Mouse (Mus musculus): Measurements from ENCODE around the gene Gm3045. TPM values are rescaled to one million over a fixed set of nuclear protein-coding genes. Genes with fewer than 3 reads are reported as not detected.
A peak's percentile ranks its signal among the peaks of the same experiment; 100 is the strongest.

Gene Gm3045
- polyA plus RNA-seq, 2 experiments = not detected

GRCm38 (mm10) chr13:56438211-56439075 is 12.0 kb downstream of the Gm3045 start, which contains the start of gene Slc25a48:
Gene Slc25a48, plus strand, starts transcription at chr13:56438355.
- peak; percentile 60; the same call in 1 of the 2 replicates for ATAC-seq (ENCODE audit: insufficient read depth)

GRCm38 (mm10) chr13:56443411-56443810 is 17.0 kb downstream of the Gm3045 start:
- Histone ChIP-seq H3K9ac (replicated peaks) (no peak overlapping the region), H3K9me3 (ENCODE audit: control insufficient read depth, low read length) (no peaks in the 10 kb centered on the region), H3K27ac (no peak overlapping the region), H3K27me3 (ENCODE audit: control insufficient read depth, insufficient read depth, low read length) (peaks cover 8% of the 10 kb centered on the region), H3K36me3 (replicated peaks; ENCODE audit: control insufficient read depth, insufficient read depth, low read depth) (no peaks in the 10 kb centered on the region), H3K4me1 (replicated peaks; ENCODE audit: control insufficient read depth in 2 of 2, insufficient read depth in 2 of 2, low read length in 1 of 2) (no peaks in the 10 kb centered on the region), H3K4me3 (ENCODE audit: insufficient read depth in 1 of 2, low read depth in 2 of 2, low read length in 2 of 2) (no peak overlapping the region), H3K4me2 (ENCODE audit: low read depth) (no peak overlapping the region)
- WGBS (ENCODE audit: insufficient replicate concordance) = 44% methylated on average over 7 of the region's 7 CpGs
- TF ChIP-seq EP300 (IDR thresholded peaks at IDR 0.05; ENCODE audit: low read depth) = no peak
- TF ChIP-seq CTCF (IDR thresholded peaks at IDR 0.05; ENCODE audit: low read depth) = no peak
- ATAC-seq (ENCODE audit: insufficient read depth) (no peak), DNase-seq (ENCODE audit: low read depth in 3 of 3, low spot score in 3 of 3) (no peak)

More at GRCm38 (mm10) chr13:56438211-56439075, 12.0 kb downstream of the Gm3045 start, which contains the start of gene Slc25a48:
- WGBS (ENCODE audit: insufficient replicate concordance) = 3% methylated on average over 51 of the region's 51 CpGs
- Histone ChIP-seq H3K36me3 (replicated peaks; ENCODE audit: control insufficient read depth, insufficient read depth, low read depth) (no peaks in the 10 kb centered on the region), H3K4me2 (ENCODE audit: low read depth) (peak within 1 kb of the TSS; percentile 31; the same call in 1 of the 2 replicates), H3K4me1 (replicated peaks; ENCODE audit: control insufficient read depth in 2 of 2, insufficient read depth in 2 of 2, low read length in 1 of 2) (no peaks in the 10 kb centered on the region), H3K4me3 (ENCODE audit: insufficient read depth in 1 of 2, low read depth in 2 of 2, low read length in 2 of 2) (peak within 1 kb of the TSS; percentile 41 to 42), H3K27me3 (ENCODE audit: control insufficient read depth, insufficient read depth, low read length) (peaks cover 11% of the 10 kb centered on the region), H3K27ac (no peak within 1 kb of the TSS), H3K9ac (replicated peaks) (no peak within 1 kb of the TSS), H3K9me3 (ENCODE audit: control insufficient read depth, low read length) (no peaks in the 10 kb centered on the region)
- TF ChIP-seq EP300 (IDR thresholded peaks at IDR 0.05; ENCODE audit: low read depth) (no peak), CTCF (IDR thresholded peaks at IDR 0.05; ENCODE audit: low read depth) (no peak)
- DNase-seq (ENCODE audit: low read depth in 3 of 3, low spot score in 3 of 3) = peak in 1 of 3 experiments; percentile 9

DNA sequence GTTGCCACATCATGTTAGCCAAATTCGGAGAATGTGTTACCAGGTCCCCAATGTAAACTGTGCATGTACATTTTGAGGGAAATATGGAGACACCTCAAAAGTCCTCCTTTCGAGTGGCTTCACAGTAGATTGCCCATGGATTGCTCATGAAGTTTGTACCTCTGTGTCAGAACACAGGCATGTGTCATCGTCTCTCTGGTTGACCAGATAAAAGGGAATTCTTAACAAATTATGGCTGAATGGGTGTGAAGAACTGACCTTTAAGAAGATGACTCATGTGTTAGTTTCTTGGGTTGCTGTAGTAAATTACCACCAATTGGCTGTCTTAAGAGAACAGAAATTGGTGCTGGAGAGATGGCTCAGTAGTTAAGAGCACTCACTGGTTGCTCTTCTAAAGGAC is 17.7 kb downstream of the Gm3045 start:
- TF ChIP-seq CTCF (IDR thresholded peaks at IDR 0.05; ENCODE audit: low read depth) = no peak
- no peak for TF ChIP-seq EP300 (IDR thresholded peaks at IDR 0.05; ENCODE audit: low read depth)
- H3K27ac ChIP-seq = no peak overlapping the region
- peaks cover 3% of the 10 kb centered on the region for H3K27me3 ChIP-seq (ENCODE audit: control insufficient read depth, insufficient read depth, low read length)
- no peak for DNase-seq (ENCODE audit: low read depth in 3 of 3, low spot score in 3 of 3)
- H3K36me3 ChIP-seq (replicated peaks; ENCODE audit: control insufficient read depth, insufficient read depth, low read depth) = no peaks in the 10 kb centered on the region
- 58% methylated on average over 3 of the region's 3 CpGs for WGBS (ENCODE audit: insufficient replicate concordance)
- H3K9me3 ChIP-seq (ENCODE audit: control insufficient read depth, low read length) = no peaks in the 10 kb centered on the region
- no peak overlapping the region for H3K9ac ChIP-seq (replicated peaks)
- ATAC-seq (ENCODE audit: insufficient read depth) = no peak
- H3K4me2 ChIP-seq (ENCODE audit: low read depth) = no peak overlapping the region
- H3K4me1 ChIP-seq (replicated peaks; ENCODE audit: control insufficient read depth in 2 of 2, insufficient read depth in 2 of 2, low read length in 1 of 2) = no peaks in the 10 kb centered on the region
- no peak overlapping the region for H3K4me3 ChIP-seq (ENCODE audit: insufficient read depth in 1 of 2, low read depth in 2 of 2, low read length in 2 of 2)

- no peak for ATAC-seq (ENCODE audit: insufficient read depth)
- TF ChIP-seq CTCF (IDR thresholded peaks at IDR 0.05; ENCODE audit: low read depth) (no peak), EP300 (IDR thresholded peaks at IDR 0.05; ENCODE audit: low read depth) (no peak)
- no peak overlapping the region for H3K4me3 ChIP-seq (ENCODE audit: insufficient read depth in 1 of 2, low read depth in 2 of 2, low read length in 2 of 2)
- H3K9me3 ChIP-seq (ENCODE audit: control insufficient read depth, low read length) = no peaks in the 10 kb centered on the region
- peaks cover 1% of the 10 kb centered on the region; the same call in 1 of the 2 replicates for H3K27me3 ChIP-seq (ENCODE audit: control insufficient read depth, insufficient read depth, low read length)
- no peaks in the 10 kb centered on the region for H3K36me3 ChIP-seq (replicated peaks; ENCODE audit: control insufficient read depth, insufficient read depth, low read depth)
- no peak for DNase-seq (ENCODE audit: low read depth in 3 of 3, low spot score in 3 of 3)
- WGBS (ENCODE audit: insufficient replicate concordance) = 68% methylated on average over 6 of the region's 6 CpGs
- no peak overlapping the region for H3K4me2 ChIP-seq (ENCODE audit: low read depth)
- H3K27ac ChIP-seq = no peak overlapping the region
- no peaks in the 10 kb centered on the region for H3K4me1 ChIP-seq (replicated peaks; ENCODE audit: control insufficient read depth in 2 of 2, insufficient read depth in 2 of 2, low read length in 1 of 2)
- no peak overlapping the region for H3K9ac ChIP-seq (replicated peaks)
Measured at GRCm38 (mm10) chr13:56444996-56445395, 18.6 kb downstream of the Gm3045 start.

GRCm38 (mm10) chr13:56449239-56450030 is 23.0 kb downstream of the Gm3045 start:
- H3K27ac ChIP-seq = no peak overlapping the region
- no peak overlapping the region for H3K9ac ChIP-seq (replicated peaks)
- no peaks in the 10 kb centered on the region for H3K27me3 ChIP-seq (ENCODE audit: control insufficient read depth, insufficient read depth, low read length)
- H3K36me3 ChIP-seq (replicated peaks; ENCODE audit: control insufficient read depth, insufficient read depth, low read depth) = no peaks in the 10 kb centered on the region
- H3K4me3 ChIP-seq (ENCODE audit: insufficient read depth in 1 of 2, low read depth in 2 of 2, low read length in 2 of 2) = no peak overlapping the region
- TF ChIP-seq EP300 (IDR thresholded peaks at IDR 0.05; ENCODE audit: low read depth) (no peak), CTCF (IDR thresholded peaks at IDR 0.05; ENCODE audit: low read depth) (no peak)
- no peak for ATAC-seq (ENCODE audit: insufficient read depth)
- no peaks in the 10 kb centered on the region for H3K9me3 ChIP-seq (ENCODE audit: control insufficient read depth, low read length)
- no peak for DNase-seq (ENCODE audit: low read depth in 3 of 3, low spot score in 3 of 3)
- no peaks in the 10 kb centered on the region for H3K4me1 ChIP-seq (replicated peaks; ENCODE audit: control insufficient read depth in 2 of 2, insufficient read depth in 2 of 2, low read length in 1 of 2)
- H3K4me2 ChIP-seq (ENCODE audit: low read depth) = no peak overlapping the region
- 56% methylated on average over 10 of the region's 10 CpGs for WGBS (ENCODE audit: insufficient replicate concordance)

Measured in liver, embryonic 14.5 days (tissue).